Mouse (Mus musculus) heart, postnatal 0 days (tissue): ENCODE data around the gene Erh. TPM values are rescaled to one million over a fixed set of nuclear protein-coding genes. Genes with fewer than 3 reads are reported as not detected.

Source experiments
- ATAC-seq: fragments of 200-750 bp; cut with Nextera tagmentation; 2 replicates; pipeline ENCODE4 v1.8.0; 2017; ENCODE audit warnings: low read depth, moderate number of reproducible peaks, moderate library complexity; ENCODE audit not compliant: insufficient read depth
- DNase-seq: peaks from one replicate; pipeline ENCODE4 v3.0.0-alpha.2; 2016; ENCODE audit warnings: low spot score
- H3K27ac ChIP-seq: fragments of 300-500 bp; sonication (generic); 2 replicates; pipeline ENCODE4 v1.5.1; 2014; ENCODE audit warnings: low read depth, mild to moderate bottlenecking
- H3K27me3 ChIP-seq: fragments of 300-500 bp; sonication (generic); 2 replicates; pipeline ENCODE4 v1.6.1; 2014; ENCODE audit warnings: low read length, mixed read lengths; ENCODE audit not compliant: control insufficient read depth, insufficient read depth
- H3K36me3 ChIP-seq: fragments of 300-500 bp; sonication (generic); replicated peaks from 2 replicates; pipeline ENCODE4 v1.6.1; 2014; ENCODE audit warnings: low read length, mixed read lengths; ENCODE audit not compliant: control insufficient read depth, insufficient read depth
- H3K4me1 ChIP-seq: fragments of 300-500 bp; sonication (generic); 2 replicates; pipeline ENCODE4 v1.6.1; 2014; ENCODE audit warnings: antibody characterized with exemption; ENCODE audit not compliant: control insufficient read depth, insufficient read depth
- H3K4me2 ChIP-seq: fragments of 300-500 bp; sonication (generic); 2 replicates; pipeline ENCODE4 v1.6.1; 2014; ENCODE audit warnings: low read depth, mild to moderate bottlenecking, low read length, moderate library complexity
- H3K4me3 ChIP-seq: fragments of 300-500 bp; sonication (generic); 2 replicates; pipeline ENCODE4 v1.5.1; 2014; ENCODE audit warnings: low read depth, low read length
- H3K9ac ChIP-seq: fragments of 300-500 bp; sonication (generic); replicated peaks from 2 replicates; pipeline ENCODE4 v1.6.1; 2014; ENCODE audit warnings: low read depth, low read length, mixed read lengths
- H3K9me3 ChIP-seq: fragments of 300-500 bp; sonication (generic); replicated peaks from 2 replicates; pipeline ENCODE4 v1.6.1; 2016; ENCODE audit warnings: low read length; ENCODE audit not compliant: control insufficient read depth
- CTCF ChIP-seq: IDR thresholded peaks from 2 replicates; pipeline ENCODE4 v1.5.1; 2016; ENCODE audit warnings: antibody characterized with exemption, control low read depth, low read depth
- EP300 ChIP-seq: IDR thresholded peaks from 2 replicates; pipeline ENCODE4 v1.6.1; 2016; ENCODE audit warnings: antibody characterized with exemption, low read depth
- WGBS: fragments of 180-500 bp; shearing (Covaris S2); extraction: QIAGEN DNeasy Blood & Tissue Kit; methylation state at CpG from one replicate; pipeline ENCODE4 v1.1.7; 2014; 5-methylcytosine and 5-hydroxymethylcytosine counted together
- polyA plus RNA-seq: library from polyadenylated mRNA; unstranded; fragments of >200 nt; fragmentation: Nextera tagmentation; extraction: Ambion mirVana; gene quantifications from 2 replicates; pipeline ENCODE4 v1.2.1, GENCODE M21; 2015
- total RNA-seq: library from RNA; depleted of rRNA; stranded (reverse); fragments of >200 nt; gene quantifications from 2 replicates; pipeline ENCODE4 v1.2.3, GENCODE M21; 2014; ENCODE audit warnings: low replicate concordance

Erh gene
- total and polyA plus RNA-seq, 2 experiments from 2014 or later: 46.4 to 128 TPM

GRCm38 (mm10) chr12:80601597-80602269 is 42.4 kb downstream of the Erh start:
- Histone ChIP-seq H3K36me3 (no peaks in the 10 kb centered on the region), H3K4me2 (no peak overlapping the region), H3K9me3 (no peaks in the 10 kb centered on the region), H3K9ac (no peak overlapping the region), H3K4me1 (peaks cover 43% of the 10 kb centered on the region), H3K4me3 (no peak overlapping the region), H3K27ac (no peak overlapping the region), H3K27me3 (no peaks in the 10 kb centered on the region)
- no peak for TF ChIP-seq EP300
- ATAC-seq (no peak), DNase-seq (no peak)
- WGBS: 90% methylated on average over 9 of the region's 9 CpGs

GRCm38 (mm10) chr12:80598756-80599155 is 45.4 kb downstream of the Erh start:
- Histone ChIP-seq H3K36me3 (no peaks in the 10 kb centered on the region), H3K27me3 (no peaks in the 10 kb centered on the region), H3K9ac (no peak overlapping the region), H3K9me3 (no peaks in the 10 kb centered on the region), H3K4me3 (no peak overlapping the region), H3K4me2 (no peak overlapping the region), H3K4me1 (peaks cover 40% of the 10 kb centered on the region), H3K27ac (peak overlapping the region; percentile 3; the same call in 1 of the 2 replicates)
- WGBS: 55% methylated on average over 6 of the region's 6 CpGs
- peak; percentile 20; the same call in 1 of the 2 replicates for TF ChIP-seq CTCF
- TF ChIP-seq EP300: no peak
- DNase-seq: peak; percentile 28
- ATAC-seq: 0 out of 2 replicates have a peak, but pooled peaks have one; percentile 47

GRCm38 (mm10) chr12:80598236-80598635 is 45.9 kb downstream of the Erh start:
- no peak for DNase-seq
- H3K27me3 ChIP-seq: no peaks in the 10 kb centered on the region
- 61% methylated on average over 7 of the region's 7 CpGs for WGBS
- no peak overlapping the region for H3K4me2 ChIP-seq
- no peak for TF ChIP-seq EP300
- no peak for TF ChIP-seq CTCF
- no peaks in the 10 kb centered on the region for H3K9me3 ChIP-seq
- no peak overlapping the region for H3K9ac ChIP-seq
- no peak for ATAC-seq
- H3K27ac ChIP-seq: peak overlapping the region; percentile 3; the same call in 1 of the 2 replicates
- peaks cover 35% of the 10 kb centered on the region for H3K4me1 ChIP-seq
- no peak overlapping the region for H3K4me3 ChIP-seq
- no peaks in the 10 kb centered on the region for H3K36me3 ChIP-seq

GRCm38 (mm10) chr12:80595968-80596367 is 48.2 kb downstream of the Erh start:
- no peak overlapping the region for H3K9ac ChIP-seq
- WGBS: 82% methylated on average over 4 of the region's 4 CpGs
- no peak overlapping the region for H3K4me3 ChIP-seq
- no peak for DNase-seq
- H3K36me3 ChIP-seq: no peaks in the 10 kb centered on the region
- TF ChIP-seq EP300 (no peak), CTCF (no peak)
- no peaks in the 10 kb centered on the region for H3K9me3 ChIP-seq
- H3K27me3 ChIP-seq: no peaks in the 10 kb centered on the region
- no peak overlapping the region for H3K4me2 ChIP-seq
- H3K4me1 ChIP-seq: peaks cover 31% of the 10 kb centered on the region
- ATAC-seq: no peak
- H3K27ac ChIP-seq: no peak overlapping the region

GRCm38 (mm10) chr12:80595566-80595965 is 48.6 kb downstream of the Erh start:
- no peak overlapping the region for H3K4me2 ChIP-seq
- H3K4me1 ChIP-seq: peaks cover 27% of the 10 kb centered on the region
- TF ChIP-seq EP300 (no peak), CTCF (no peak)
- no peaks in the 10 kb centered on the region for H3K27me3 ChIP-seq
- H3K27ac ChIP-seq: no peak overlapping the region
- H3K36me3 ChIP-seq: no peaks in the 10 kb centered on the region
- WGBS: 86% methylated on average over 4 of the region's 4 CpGs
- H3K4me3 ChIP-seq: no peak overlapping the region
- ATAC-seq: no peak
- no peak overlapping the region for H3K9ac ChIP-seq
- H3K9me3 ChIP-seq: no peaks in the 10 kb centered on the region
- no peak for DNase-seq

GRCm38 (mm10) chr12:80594781-80595180 is 49.4 kb downstream of the Erh start:
- Histone ChIP-seq H3K36me3 (no peaks in the 10 kb centered on the region), H3K27me3 (no peaks in the 10 kb centered on the region), H3K9me3 (no peaks in the 10 kb centered on the region), H3K9ac (no peak overlapping the region), H3K4me1 (peaks cover 21% of the 10 kb centered on the region), H3K4me3 (no peak overlapping the region), H3K27ac (no peak overlapping the region), H3K4me2 (no peak overlapping the region)
- DNase-seq: no peak
- no peak for TF ChIP-seq EP300
- TF ChIP-seq CTCF: no peak
- 89% methylated on average over 4 of the region's 4 CpGs for WGBS
- no peak for ATAC-seq
